Mouse (Mus musculus) heart, embryonic 12.5 days (tissue): ENCODE measurements around the gene Crybg3. TPM values are rescaled to one million over a fixed set of nuclear protein-coding genes. Genes with fewer than 3 reads are reported as not detected.

Experiments used
- ATAC-seq: fragments of 200-750 bp; cut with Nextera tagmentation; 2 replicates; pipeline ENCODE4 v1.8.0; 2017; ENCODE audit warnings: moderate TSS enrichment, moderate library complexity; ENCODE audit not compliant: insufficient number of reproducible peaks, low FRiP score
- H3K27ac ChIP-seq: fragments of 300-500 bp; sonication (generic); 2 replicates; pipeline ENCODE4 v1.5.1; 2016; ENCODE audit warnings: mild to moderate bottlenecking, moderate library complexity; ENCODE audit not compliant: poor library complexity, severe bottlenecking
- H3K27me3 ChIP-seq: fragments of 300-500 bp; sonication (generic); replicated peaks from 2 replicates; pipeline ENCODE4 v1.6.1; 2016; ENCODE audit warnings: mild to moderate bottlenecking, moderate library complexity
- H3K36me3 ChIP-seq: fragments of 300-500 bp; sonication (generic); 2 replicates; pipeline ENCODE4 v1.6.1; 2016; ENCODE audit warnings: mild to moderate bottlenecking, moderate library complexity
- H3K4me1 ChIP-seq: fragments of 300-500 bp; sonication (generic); replicated peaks from 2 replicates; pipeline ENCODE4 v1.6.1; 2016; ENCODE audit warnings: mild to moderate bottlenecking
- H3K4me2 ChIP-seq: fragments of 300-500 bp; sonication (generic); 2 replicates; pipeline ENCODE4 v1.6.1; 2016; ENCODE audit warnings: mild to moderate bottlenecking, moderate library complexity
- H3K4me3 ChIP-seq: fragments of 300-500 bp; sonication (generic); 2 replicates; pipeline ENCODE4 v1.5.1; 2016; ENCODE audit warnings: mild to moderate bottlenecking
- H3K9ac ChIP-seq: fragments of 300-500 bp; sonication (generic); 2 replicates; pipeline ENCODE4 v1.6.1; 2016; ENCODE audit warnings: mild to moderate bottlenecking, moderate library complexity
- H3K9me3 ChIP-seq: fragments of 300-500 bp; sonication (generic); replicated peaks from 2 replicates; pipeline ENCODE4 v1.6.1; 2016; ENCODE audit warnings: mild to moderate bottlenecking, moderate library complexity
- WGBS: fragments of 180-500 bp; shearing (Covaris S2); methylation state at CpG from one replicate; pipeline ENCODE4 v1.1.7; 2016; 5-methylcytosine and 5-hydroxymethylcytosine counted together
- polyA plus RNA-seq: library from polyadenylated mRNA; unstranded; fragments of >200 nt; fragmentation: Nextera tagmentation; extraction: Ambion mirVana; gene quantifications from 2 replicates; pipeline ENCODE4 v1.2.1, GENCODE M21; 2016

The Crybg3 gene
- polyA plus RNA-seq, 1 experiment from 2014 or later: 18.9 TPM

DNA sequence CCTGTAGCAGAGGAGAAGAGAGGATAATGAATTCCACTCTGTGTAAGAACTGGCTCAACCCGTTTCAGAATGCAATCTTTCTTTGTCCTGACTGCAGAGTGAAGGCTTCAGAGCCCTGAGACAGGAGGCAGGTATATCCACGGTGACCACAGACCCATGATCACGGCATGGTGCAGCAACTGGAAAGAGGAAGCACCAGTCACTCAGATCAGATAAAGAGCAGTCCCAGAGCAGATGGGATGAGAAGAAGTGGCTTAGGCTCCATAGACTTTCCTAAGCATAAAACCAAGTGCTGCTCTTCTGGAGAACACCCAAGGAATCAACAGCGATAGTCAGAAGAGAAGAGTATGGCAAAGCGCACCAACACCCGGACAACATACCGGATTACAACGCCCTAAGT is 21.5 kb downstream of the Crybg3 start:
- Histone ChIP-seq H3K9ac (no peak overlapping the region), H3K36me3 (peaks cover 26% of the 10 kb centered on the region), H3K9me3 (no peaks in the 10 kb centered on the region), H3K27me3 (no peaks in the 10 kb centered on the region), H3K4me2 (no peak overlapping the region), H3K4me3 (no peak overlapping the region), H3K4me1 (peaks cover 3% of the 10 kb centered on the region), H3K27ac (no peak overlapping the region)
- 85% methylated on average over 8 of the region's 8 CpGs for WGBS
- ATAC-seq: no peak

DNA sequence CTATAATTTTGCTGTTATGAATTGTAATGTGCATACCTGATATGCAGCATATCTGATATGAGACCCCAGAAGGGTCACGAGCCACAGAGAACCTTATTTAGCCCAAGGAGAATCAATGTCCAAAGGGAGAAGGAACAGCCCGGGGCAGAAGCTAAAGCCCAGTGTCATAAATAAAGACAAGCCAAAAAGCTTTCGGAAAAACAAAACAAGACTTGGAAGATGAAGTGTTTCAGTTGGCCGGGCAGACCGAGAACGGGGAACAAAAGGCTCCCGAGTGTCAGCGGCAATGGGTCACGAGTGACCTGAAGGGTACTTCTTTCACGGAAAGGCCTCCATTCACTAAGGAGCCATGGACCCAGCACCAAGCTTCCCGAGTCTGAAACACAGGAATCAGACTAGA is 26.8 kb downstream of the Crybg3 start:
- no peak for ATAC-seq
- Histone ChIP-seq H3K36me3 (peaks cover 27% of the 10 kb centered on the region), H3K4me3 (no peak overlapping the region), H3K4me2 (no peak overlapping the region), H3K4me1 (peaks cover 18% of the 10 kb centered on the region), H3K9ac (no peak overlapping the region), H3K27ac (no peak overlapping the region), H3K27me3 (no peaks in the 10 kb centered on the region), H3K9me3 (no peaks in the 10 kb centered on the region)
- WGBS: 85% methylated on average over 11 of the region's 11 CpGs

DNA sequence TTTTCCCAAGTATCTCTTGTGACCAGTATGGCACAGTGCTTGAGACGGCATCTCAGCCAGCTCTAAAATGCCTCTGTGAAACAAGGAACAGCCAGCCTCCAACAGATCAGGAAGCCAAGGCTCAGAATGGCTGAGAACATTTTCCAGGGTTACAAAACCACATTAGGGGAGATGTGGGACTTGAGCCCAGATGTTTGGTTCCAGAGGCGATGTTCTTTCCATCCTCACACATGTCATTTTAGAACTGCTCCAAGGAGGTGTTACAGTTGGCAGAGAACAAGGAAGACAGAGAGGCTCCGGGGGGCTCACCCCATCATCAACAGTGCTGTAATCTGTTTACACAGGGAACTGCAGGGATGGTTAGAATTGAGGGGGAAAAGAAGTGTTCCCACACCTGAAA is 28.1 kb downstream of the Crybg3 start:
- H3K4me3 ChIP-seq: no peak overlapping the region
- H3K4me2 ChIP-seq: no peak overlapping the region
- peaks cover 24% of the 10 kb centered on the region for H3K36me3 ChIP-seq
- peaks cover 30% of the 10 kb centered on the region for H3K4me1 ChIP-seq
- no peaks in the 10 kb centered on the region for H3K27me3 ChIP-seq
- H3K9ac ChIP-seq: no peak overlapping the region
- H3K9me3 ChIP-seq: no peaks in the 10 kb centered on the region
- H3K27ac ChIP-seq: no peak overlapping the region
- 69% methylated on average over 3 of the region's 3 CpGs for WGBS
- ATAC-seq: no peak

DNA sequence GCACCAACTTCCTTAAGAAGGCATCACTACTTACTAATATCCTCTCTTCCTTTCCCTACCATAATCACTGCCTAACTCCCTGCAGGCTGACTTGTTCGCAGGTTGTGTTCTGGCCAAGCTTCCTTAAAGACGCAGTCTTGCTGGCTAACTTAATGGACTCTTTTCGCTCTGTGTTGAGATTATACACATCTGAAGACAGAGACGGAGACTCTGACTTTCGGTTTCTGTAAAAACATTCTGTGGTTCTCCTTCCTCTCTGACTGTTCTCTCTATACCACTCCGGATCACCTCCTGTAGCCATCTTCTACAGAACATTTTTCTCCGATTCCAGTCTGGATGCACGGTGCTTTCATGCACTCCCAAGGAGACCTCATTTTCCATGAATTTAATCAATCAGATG is 30.0 kb downstream of the Crybg3 start:
- no peaks in the 10 kb centered on the region for H3K9me3 ChIP-seq
- no peak overlapping the region for H3K4me2 ChIP-seq
- ATAC-seq: no peak
- WGBS: 87% methylated on average over 8 of the region's 8 CpGs
- no peak overlapping the region for H3K4me3 ChIP-seq
- no peaks in the 10 kb centered on the region for H3K27me3 ChIP-seq
- no peak overlapping the region for H3K9ac ChIP-seq
- H3K27ac ChIP-seq: no peak overlapping the region
- peaks cover 15% of the 10 kb centered on the region for H3K36me3 ChIP-seq
- peaks cover 44% of the 10 kb centered on the region for H3K4me1 ChIP-seq

DNA sequence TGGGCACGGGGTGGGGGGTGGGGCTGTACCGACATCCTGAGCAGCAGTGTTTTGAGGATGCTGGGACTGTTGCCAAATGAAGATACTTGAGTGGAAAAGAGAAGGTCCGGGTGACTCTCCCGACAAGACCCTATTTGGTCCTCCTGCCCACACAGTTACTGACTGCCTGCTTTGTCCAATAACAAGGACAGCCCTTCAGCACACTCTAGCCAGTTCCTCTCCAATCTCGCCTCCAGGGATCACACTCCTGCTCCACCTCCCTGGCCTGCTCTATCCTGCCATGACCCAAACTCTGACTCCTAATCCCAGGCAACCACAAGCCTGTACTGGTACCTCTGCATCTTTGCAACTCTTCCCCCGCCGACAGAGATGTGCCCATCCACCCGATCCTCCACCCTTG is 30.9 kb downstream of the Crybg3 start:
- no peaks in the 10 kb centered on the region for H3K27me3 ChIP-seq
- ATAC-seq: peak; percentile 51; the same call in 1 of the 2 replicates
- 0 out of 2 replicates have a peak overlapping the region, but pooled peaks have one; percentile 49 for H3K27ac ChIP-seq
- no peak overlapping the region for H3K9ac ChIP-seq
- H3K4me2 ChIP-seq: no peak overlapping the region
- peaks cover 47% of the 10 kb centered on the region for H3K4me1 ChIP-seq
- 57% methylated on average over 8 of the region's 8 CpGs for WGBS
- H3K4me3 ChIP-seq: no peak overlapping the region
- H3K36me3 ChIP-seq: peaks cover 15% of the 10 kb centered on the region
- no peaks in the 10 kb centered on the region for H3K9me3 ChIP-seq

DNA sequence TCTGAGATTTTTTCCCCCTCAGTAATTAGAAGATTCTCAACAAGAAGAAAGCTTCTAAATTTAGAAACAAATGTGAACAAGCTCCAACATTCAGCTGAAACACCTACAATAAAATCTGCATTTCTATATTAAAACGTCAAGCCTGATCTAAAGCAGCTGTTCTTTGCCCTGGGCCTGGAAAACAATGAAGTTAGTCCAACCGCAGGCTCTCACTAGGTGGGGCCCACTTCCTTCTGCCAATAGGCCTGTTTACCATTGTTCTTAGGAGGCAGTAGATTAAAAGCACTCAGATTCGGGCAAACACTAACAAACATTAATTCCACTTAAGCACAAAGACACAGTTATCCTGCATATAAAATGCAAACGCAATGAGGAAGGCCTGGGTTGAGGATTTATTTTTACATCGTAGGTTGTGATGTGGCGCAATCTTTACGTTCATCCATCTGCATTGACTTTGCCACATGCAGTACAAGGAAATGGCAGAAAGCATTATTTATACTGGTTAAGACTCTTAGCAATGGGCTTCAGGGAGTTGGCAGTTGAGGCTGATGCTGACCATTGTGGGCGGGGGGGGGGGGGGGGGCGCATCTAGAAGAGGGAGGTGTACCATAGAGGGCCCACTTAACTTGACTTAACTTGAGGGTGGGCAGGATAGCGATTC is 32.9 kb downstream of the Crybg3 start:
- no peaks in the 10 kb centered on the region for H3K9me3 ChIP-seq
- peaks cover 19% of the 10 kb centered on the region for H3K36me3 ChIP-seq
- ATAC-seq: no peak
- peaks cover 45% of the 10 kb centered on the region for H3K4me1 ChIP-seq
- H3K4me3 ChIP-seq: no peak overlapping the region
- H3K9ac ChIP-seq: no peak overlapping the region
- no peaks in the 10 kb centered on the region for H3K27me3 ChIP-seq
- H3K4me2 ChIP-seq: no peak overlapping the region
- peak overlapping the region; percentile 9; the same call in 1 of the 2 replicates for H3K27ac ChIP-seq
- 67% methylated on average over 9 of the region's 10 CpGs for WGBS

DNA sequence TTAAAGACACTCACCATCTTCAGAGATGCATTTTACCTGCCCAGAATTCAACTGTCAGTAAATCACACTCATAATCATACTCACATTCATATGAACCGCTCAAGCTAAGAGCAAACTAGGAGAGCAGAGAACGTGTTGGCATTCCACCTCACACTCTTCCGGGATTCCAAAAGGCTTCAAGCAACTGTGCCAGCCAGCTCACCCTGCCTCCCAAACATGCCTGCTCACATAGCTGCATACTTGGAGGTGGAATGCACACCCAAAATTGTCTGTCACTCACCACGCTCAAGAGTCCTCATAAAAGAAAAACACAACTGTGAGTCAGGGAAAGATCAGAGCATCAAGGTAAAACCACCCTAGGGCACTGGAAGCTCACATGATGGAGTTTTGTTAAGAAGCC is 34.3 kb downstream of the Crybg3 start:
- Histone ChIP-seq H3K4me1 (peaks cover 45% of the 10 kb centered on the region), H3K4me2 (peak overlapping the region; percentile 28; the same call in 1 of the 2 replicates), H3K4me3 (no peak overlapping the region), H3K27ac (peak overlapping the region; percentile 59; the same call in 1 of the 2 replicates), H3K36me3 (peaks cover 13% of the 10 kb centered on the region), H3K9ac (no peak overlapping the region), H3K27me3 (no peaks in the 10 kb centered on the region), H3K9me3 (no peaks in the 10 kb centered on the region)
- WGBS: 48% methylated on average over 4 of the region's 4 CpGs
- ATAC-seq: no peak

DNA sequence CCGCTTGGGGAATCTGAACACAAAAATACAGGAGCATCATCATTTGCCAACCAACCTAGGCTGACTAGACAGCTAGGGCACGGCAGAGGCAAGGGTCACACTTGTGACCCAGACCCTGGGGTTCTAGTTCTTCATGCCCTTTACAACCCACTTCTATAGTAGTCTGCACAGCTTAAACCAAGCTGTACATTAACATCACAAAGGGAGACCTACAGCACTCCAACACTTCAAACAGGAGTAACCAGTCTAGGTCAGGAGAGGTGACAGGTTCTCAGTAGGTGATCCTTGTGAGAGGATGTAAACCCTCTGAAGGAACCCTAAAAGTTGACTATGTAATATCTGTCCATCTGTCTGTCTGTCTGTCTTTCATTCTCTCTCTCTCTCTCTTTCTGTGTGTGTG is 35.1 kb downstream of the Crybg3 start:
- Histone ChIP-seq H3K9ac (no peak overlapping the region), H3K4me3 (no peak overlapping the region), H3K4me1 (peaks cover 43% of the 10 kb centered on the region), H3K27ac (no peak overlapping the region), H3K9me3 (no peaks in the 10 kb centered on the region), H3K4me2 (no peak overlapping the region), H3K36me3 (peaks cover 13% of the 10 kb centered on the region), H3K27me3 (no peaks in the 10 kb centered on the region)
- ATAC-seq: no peak
- WGBS: 86% methylated on average over 2 of the region's 2 CpGs

DNA sequence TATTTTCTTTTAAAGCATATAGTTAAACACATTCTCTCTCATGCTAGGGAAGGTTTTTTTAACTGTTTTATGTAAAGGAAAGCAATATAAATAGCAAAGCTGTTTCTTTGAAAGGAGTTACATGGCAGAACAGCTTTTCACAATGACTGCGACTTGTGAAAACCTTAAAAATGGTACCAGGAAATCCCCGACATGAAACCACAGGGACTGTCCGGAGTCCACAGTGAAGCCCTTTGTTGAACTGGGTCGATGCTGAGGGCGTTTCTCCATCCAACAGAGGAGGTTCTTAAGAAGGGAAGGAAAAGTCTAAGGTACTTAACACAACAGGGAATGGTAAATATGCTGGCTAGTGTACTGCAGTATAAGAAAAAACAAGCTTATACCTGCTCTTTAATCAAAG is 36.8 kb downstream of the Crybg3 start:
- Histone ChIP-seq H3K9ac (no peak overlapping the region), H3K36me3 (peaks cover 23% of the 10 kb centered on the region)

DNA sequence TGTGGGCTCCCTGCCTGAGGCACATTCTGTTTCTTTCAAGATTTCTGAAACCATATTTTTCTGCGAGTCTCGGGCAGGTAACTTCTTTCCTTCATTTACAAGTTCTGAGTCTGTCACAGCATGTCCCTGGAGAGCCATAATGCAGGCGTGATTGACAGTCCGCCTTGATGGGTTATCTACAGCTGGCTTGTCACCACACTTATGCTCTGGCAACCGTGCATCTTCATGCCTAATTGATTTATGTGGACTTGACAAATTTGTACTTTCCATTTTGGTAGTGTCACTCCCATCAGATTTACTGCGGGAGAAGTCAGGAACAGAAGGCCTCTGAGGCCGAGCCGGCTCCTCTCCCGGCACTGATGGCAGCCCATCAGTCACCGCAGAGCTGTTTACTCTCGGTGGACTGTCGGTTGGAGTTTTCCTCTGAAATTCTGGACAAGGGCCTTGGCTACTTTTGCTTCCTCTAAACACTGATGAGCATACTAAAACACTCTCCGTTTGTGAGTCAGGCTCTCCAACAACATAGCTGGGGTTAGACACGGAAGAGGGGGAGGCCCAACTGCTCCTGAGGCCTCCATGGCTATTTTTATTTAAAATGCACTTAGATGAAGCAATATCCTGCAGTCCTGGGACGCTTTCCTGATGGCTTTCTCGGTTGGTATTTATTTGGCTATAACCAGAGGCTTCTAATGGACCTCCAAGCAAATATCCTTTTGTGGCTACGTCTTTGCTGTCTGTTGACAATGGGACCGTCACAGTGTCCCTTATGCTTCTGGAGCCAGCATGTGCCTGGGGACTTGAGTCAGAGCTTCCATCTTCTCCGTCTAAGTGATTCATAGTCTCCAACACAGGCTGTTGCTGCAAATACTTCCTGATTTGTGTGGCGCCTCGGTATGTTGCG is 41.2 kb downstream of the Crybg3 start:
- no peaks in the 10 kb centered on the region for H3K9me3 ChIP-seq
- no peak for ATAC-seq
- no peak overlapping the region for H3K4me2 ChIP-seq
- no peak overlapping the region for H3K4me3 ChIP-seq
- 70% methylated on average over 22 of the region's 22 CpGs for WGBS
- H3K27me3 ChIP-seq: no peaks in the 10 kb centered on the region
- H3K4me1 ChIP-seq: no peaks in the 10 kb centered on the region
- peaks cover 53% of the 10 kb centered on the region for H3K36me3 ChIP-seq
- no peak overlapping the region for H3K27ac ChIP-seq
- H3K9ac ChIP-seq: no peak overlapping the region

More for the DNA sequence above, 36.8 kb downstream of the Crybg3 start:
- Histone ChIP-seq H3K4me2 (no peak overlapping the region), H3K9me3 (no peaks in the 10 kb centered on the region), H3K27me3 (no peaks in the 10 kb centered on the region), H3K27ac (no peak overlapping the region), H3K4me1 (peaks cover 30% of the 10 kb centered on the region), H3K4me3 (no peak overlapping the region)
- 82% methylated on average over 5 of the region's 5 CpGs for WGBS
- no peak for ATAC-seq

DNA sequence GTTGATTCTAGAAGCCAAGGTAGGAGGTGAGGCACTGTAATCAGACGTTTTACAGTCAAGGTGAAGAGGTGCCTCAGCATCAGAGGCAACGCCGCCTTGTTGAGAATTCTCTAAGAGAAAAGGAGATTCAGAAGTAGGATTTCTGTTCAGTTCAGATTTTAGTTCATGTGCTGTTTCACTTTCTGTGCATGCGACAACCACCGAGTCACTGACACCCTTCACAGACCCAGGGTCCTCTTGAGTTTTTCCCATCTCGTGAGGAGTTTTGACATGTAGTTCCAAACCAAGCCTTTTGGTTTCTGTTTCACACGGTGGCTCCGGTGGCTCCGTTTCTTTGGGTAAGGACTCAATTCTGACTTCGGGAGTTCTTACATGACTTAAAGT is 41.9 kb downstream of the Crybg3 start:
- WGBS: 85% methylated on average over 10 of the region's 10 CpGs
- H3K36me3 ChIP-seq: peaks cover 57% of the 10 kb centered on the region

More for the DNA sequence above, 41.9 kb downstream of the Crybg3 start:
- Histone ChIP-seq H3K9me3 (no peaks in the 10 kb centered on the region), H3K9ac (no peak overlapping the region), H3K4me3 (no peak overlapping the region), H3K4me1 (no peaks in the 10 kb centered on the region), H3K27ac (no peak overlapping the region), H3K4me2 (no peak overlapping the region), H3K27me3 (no peaks in the 10 kb centered on the region)
- ATAC-seq: no peak
